Mouse (Mus musculus): ENCODE data around the gene Pole2.

DNA sequence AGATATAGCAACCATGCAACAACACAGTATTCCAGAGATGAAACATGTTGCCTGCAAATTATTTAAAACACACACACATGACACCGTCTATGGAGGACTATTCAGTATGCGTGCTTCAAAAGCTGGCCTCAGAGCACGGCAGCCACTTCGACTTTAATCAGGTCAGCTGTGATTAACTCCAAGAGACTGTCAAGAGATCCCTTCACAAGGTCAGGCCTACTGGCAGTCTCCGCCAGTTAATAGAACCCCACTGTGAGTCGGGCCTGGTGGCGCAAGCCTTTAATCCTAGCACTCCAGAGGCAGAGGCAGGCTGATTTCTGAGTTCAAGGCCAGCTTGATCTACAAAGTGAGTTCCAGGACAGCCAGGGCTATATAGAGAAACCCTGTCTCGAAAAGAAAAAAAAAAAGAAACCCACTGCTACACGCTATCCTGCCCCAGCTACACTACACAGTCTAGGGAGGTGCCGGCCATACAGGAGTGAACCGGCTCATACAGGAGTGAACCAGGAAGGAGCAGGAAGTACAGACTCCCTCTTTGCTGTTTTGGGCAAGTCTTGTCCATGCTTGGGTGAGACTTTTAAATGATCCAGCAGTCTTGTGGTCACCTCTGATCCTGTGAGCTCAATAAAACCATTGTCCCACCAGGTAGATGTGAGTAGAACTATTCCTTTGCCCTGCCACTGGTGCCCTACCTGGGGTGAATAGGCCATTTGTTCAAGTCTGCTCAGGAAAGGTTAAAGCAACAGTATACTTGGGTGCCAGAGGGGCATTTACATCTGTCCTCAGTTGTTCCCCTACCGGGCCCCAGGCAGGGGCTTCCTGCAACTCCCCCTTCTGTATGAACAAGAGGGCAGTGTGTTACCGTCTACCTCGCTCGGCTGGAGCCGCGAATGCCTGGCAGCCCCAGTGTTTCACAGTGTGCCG lies 17.7 kb downstream of the Pole2 start:
- TF ChIP-seq FLI1 (IDR thresholded peaks at IDR 0.05; ENCODE audit: low read length), result no peak
- no peak for TF ChIP-seq GATA1 (IDR thresholded peaks at IDR 0.05; ENCODE audit: borderline replicate concordance, low read length)
